Mouse (Mus musculus): ENCODE results near the gene Soat2. TPM values are rescaled to one million over a fixed set of nuclear protein-coding genes. Genes with fewer than 3 reads are reported as not detected.

Gene Soat2
- polyA plus RNA-seq, 1 experiment from 2014 or later: 0.30 TPM

DNA sequence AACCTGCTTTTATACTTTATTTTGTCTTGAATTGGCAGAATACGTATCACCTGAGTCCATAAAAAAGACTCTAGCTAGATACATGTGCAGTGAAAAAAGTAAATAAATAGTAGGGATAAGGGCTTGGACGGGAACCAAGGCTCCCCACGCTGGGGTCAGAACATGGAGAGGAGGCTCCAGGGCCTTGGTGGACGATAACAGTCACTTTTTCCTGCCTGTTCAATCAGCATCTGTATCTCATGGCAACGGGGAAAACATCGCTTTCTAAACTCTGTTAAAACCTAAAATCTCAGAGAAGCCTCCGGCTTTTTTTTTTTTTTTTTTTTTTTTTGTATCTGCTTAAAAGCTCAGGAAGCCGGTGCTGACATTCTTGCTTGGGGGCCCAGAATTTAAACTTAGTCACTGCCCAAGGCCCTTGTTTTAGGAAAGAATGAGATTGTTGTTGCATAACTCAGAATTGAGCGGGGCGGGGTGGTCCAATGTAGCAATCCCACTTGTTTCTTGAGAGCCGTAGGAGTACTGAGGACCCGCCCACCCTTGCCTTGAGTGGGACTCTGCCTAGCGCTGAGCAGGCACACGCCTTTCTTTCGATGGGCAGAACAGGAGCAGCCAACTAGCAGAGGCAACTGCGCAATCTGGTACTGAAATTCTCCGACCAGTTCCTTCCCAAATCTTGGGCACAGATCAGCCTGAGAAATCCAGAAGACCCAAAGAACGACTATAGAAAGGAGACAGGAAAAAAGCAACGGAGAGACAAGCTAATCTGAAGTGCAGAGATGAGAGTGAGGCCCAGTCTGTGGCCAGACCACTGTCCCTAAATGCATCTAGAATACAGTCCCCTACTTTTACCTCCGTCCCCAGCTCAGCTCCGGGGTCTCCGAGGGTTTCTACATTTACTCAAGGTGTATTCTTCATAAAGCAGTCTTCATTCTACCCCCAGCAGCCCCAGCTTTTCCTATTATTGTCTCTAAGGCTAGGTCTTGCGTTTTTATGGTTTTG is 7.1 kb upstream of the Soat2 start:
- H3K9ac ChIP-seq (ENCODE audit: low read length): no peak overlapping the region
- WGBS: 30% methylated on average over 23 of the region's 23 CpGs
- no peak overlapping the region for H3K4me3 ChIP-seq (ENCODE audit: low read length)
- H3K36me3 ChIP-seq (ENCODE audit: control insufficient read depth, insufficient read depth, low read length): no peaks in the 10 kb centered on the region
- H3K4me2 ChIP-seq (ENCODE audit: low read depth, low read length): peak overlapping the region; percentile 17; the same call in 1 of the 2 replicates
- peak overlapping the region; percentile 64 for H3K27ac ChIP-seq (ENCODE audit: low read length)
- peaks cover 28% of the 10 kb centered on the region for H3K4me1 ChIP-seq (replicated peaks; ENCODE audit: control insufficient read depth, insufficient read depth, low read length)
- H3K9me3 ChIP-seq (ENCODE audit: control insufficient read depth, low read length): no peaks in the 10 kb centered on the region
- peak; percentile 93 for ATAC-seq (ENCODE audit: low read depth)
- peaks cover 14% of the 10 kb centered on the region for H3K27me3 ChIP-seq (ENCODE audit: control insufficient read depth, insufficient read depth, low read depth, low read length)

GRCm38 (mm10) chr15:102144274-102144711 is 6.0 kb upstream of the Soat2 start, which contains the start of gene Igfbp6:
Gene Igfbp6 (plus strand): TSS chr15:102144362.
- H3K9me3 ChIP-seq (ENCODE audit: control insufficient read depth, low read length): no peaks in the 10 kb centered on the region
- peaks cover 14% of the 10 kb centered on the region for H3K27me3 ChIP-seq (ENCODE audit: control insufficient read depth, insufficient read depth, low read depth, low read length)
- peaks cover 28% of the 10 kb centered on the region for H3K4me1 ChIP-seq (replicated peaks; ENCODE audit: control insufficient read depth, insufficient read depth, low read length)
- no peaks in the 10 kb centered on the region for H3K36me3 ChIP-seq (ENCODE audit: control insufficient read depth, insufficient read depth, low read length)
- H3K27ac ChIP-seq (ENCODE audit: low read length): peak within 1 kb of the TSS; percentile 55; the same call in 1 of the 2 replicates
- peak within 1 kb of the TSS; percentile 39 for H3K4me3 ChIP-seq (ENCODE audit: low read length)
- H3K9ac ChIP-seq (ENCODE audit: low read length): peak within 1 kb of the TSS; percentile 61
- WGBS: 9% methylated on average over 22 of the region's 22 CpGs
- ATAC-seq (ENCODE audit: low read depth): peak; percentile 24; the same call in 1 of the 2 replicates
- peak within 1 kb of the TSS; percentile 55 for H3K4me2 ChIP-seq (ENCODE audit: low read depth, low read length)

GRCm38 (mm10) chr15:102144726-102145125 is 5.6 kb upstream of the Soat2 start:
- Histone ChIP-seq H3K9me3 (ENCODE audit: control insufficient read depth, low read length) (no peaks in the 10 kb centered on the region), H3K27ac (ENCODE audit: low read length) (no peak overlapping the region), H3K4me3 (ENCODE audit: low read length) (peak overlapping the region; percentile 39), H3K4me1 (replicated peaks; ENCODE audit: control insufficient read depth, insufficient read depth, low read length) (peaks cover 28% of the 10 kb centered on the region), H3K36me3 (ENCODE audit: control insufficient read depth, insufficient read depth, low read length) (no peaks in the 10 kb centered on the region), H3K9ac (ENCODE audit: low read length) (peak overlapping the region; percentile 61), H3K4me2 (ENCODE audit: low read depth, low read length) (peak overlapping the region; percentile 55), H3K27me3 (ENCODE audit: control insufficient read depth, insufficient read depth, low read depth, low read length) (peaks cover 14% of the 10 kb centered on the region)
- no peak for ATAC-seq (ENCODE audit: low read depth)
- WGBS: 13% methylated on average over 19 of the region's 19 CpGs

DNA sequence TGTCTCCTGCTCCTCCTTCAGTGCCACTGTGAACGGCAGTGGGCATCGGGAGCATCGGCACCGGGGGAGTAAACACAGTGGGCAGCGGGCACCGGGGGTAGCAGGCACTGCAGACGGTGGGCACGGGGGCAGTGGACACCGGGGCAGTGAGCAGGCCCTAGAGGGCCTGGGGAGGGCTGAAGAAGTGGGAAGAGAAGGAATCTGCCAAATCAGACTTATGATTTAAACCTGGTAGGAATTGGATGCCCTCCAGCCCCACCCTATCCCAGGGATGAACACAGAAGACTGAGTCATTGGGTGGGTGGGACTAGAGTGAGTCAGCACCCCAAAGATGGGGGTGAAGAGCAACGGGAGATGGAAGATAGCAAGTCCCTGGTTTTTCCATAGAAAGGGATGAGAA is 5.0 kb upstream of the Soat2 start:
- H3K27ac ChIP-seq (ENCODE audit: low read length): no peak overlapping the region
- H3K4me3 ChIP-seq (ENCODE audit: low read length): no peak overlapping the region
- H3K36me3 ChIP-seq (ENCODE audit: control insufficient read depth, insufficient read depth, low read length): no peaks in the 10 kb centered on the region
- no peak for ATAC-seq (ENCODE audit: low read depth)
- H3K9ac ChIP-seq (ENCODE audit: low read length): no peak overlapping the region
- peaks cover 31% of the 10 kb centered on the region for H3K4me1 ChIP-seq (replicated peaks; ENCODE audit: control insufficient read depth, insufficient read depth, low read length)
- H3K4me2 ChIP-seq (ENCODE audit: low read depth, low read length): no peak overlapping the region
- H3K9me3 ChIP-seq (ENCODE audit: control insufficient read depth, low read length): no peaks in the 10 kb centered on the region
- WGBS: 86% methylated on average over 10 of the region's 10 CpGs
- peaks cover 14% of the 10 kb centered on the region for H3K27me3 ChIP-seq (ENCODE audit: control insufficient read depth, insufficient read depth, low read depth, low read length)

GRCm38 (mm10) chr15:102146089-102146488 is 4.2 kb upstream of the Soat2 start:
- Histone ChIP-seq H3K4me1 (replicated peaks; ENCODE audit: control insufficient read depth, insufficient read depth, low read length) (peaks cover 38% of the 10 kb centered on the region), H3K27ac (ENCODE audit: low read length) (no peak overlapping the region), H3K27me3 (ENCODE audit: control insufficient read depth, insufficient read depth, low read depth, low read length) (peaks cover 14% of the 10 kb centered on the region), H3K4me3 (ENCODE audit: low read length) (no peak overlapping the region), H3K4me2 (ENCODE audit: low read depth, low read length) (no peak overlapping the region), H3K9me3 (ENCODE audit: control insufficient read depth, low read length) (no peaks in the 10 kb centered on the region), H3K9ac (ENCODE audit: low read length) (no peak overlapping the region), H3K36me3 (ENCODE audit: control insufficient read depth, insufficient read depth, low read length) (no peaks in the 10 kb centered on the region)
- ATAC-seq (ENCODE audit: low read depth): no peak
- 72% methylated on average over 5 of the region's 5 CpGs for whole genome bisulfite sequencing

DNA sequence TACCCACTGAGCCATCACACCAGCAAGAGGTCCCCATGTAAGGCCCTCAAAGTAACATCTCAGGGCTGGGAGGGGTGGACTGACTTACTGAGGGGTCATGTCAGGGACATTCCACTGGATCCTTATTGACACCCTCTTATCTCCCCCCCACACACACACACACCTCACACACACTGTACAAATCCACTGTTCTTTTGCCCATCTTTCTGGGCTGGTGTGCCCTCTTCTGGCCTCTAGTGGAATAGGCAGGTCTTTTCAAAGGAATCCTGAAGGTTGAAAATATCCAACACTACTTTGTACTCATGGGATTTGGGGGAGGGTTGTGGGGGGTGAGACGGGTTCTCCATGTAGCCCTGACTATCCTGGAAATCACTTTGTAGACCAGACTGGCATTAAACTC is 3.4 kb upstream of the Soat2 start:
- Histone ChIP-seq H3K4me1 (replicated peaks; ENCODE audit: control insufficient read depth, insufficient read depth, low read length) (peaks cover 38% of the 10 kb centered on the region), H3K9me3 (ENCODE audit: control insufficient read depth, low read length) (no peaks in the 10 kb centered on the region), H3K36me3 (ENCODE audit: control insufficient read depth, insufficient read depth, low read length) (no peaks in the 10 kb centered on the region), H3K4me2 (ENCODE audit: low read depth, low read length) (no peak overlapping the region), H3K4me3 (ENCODE audit: low read length) (no peak overlapping the region), H3K9ac (ENCODE audit: low read length) (no peak overlapping the region), H3K27me3 (ENCODE audit: control insufficient read depth, insufficient read depth, low read depth, low read length) (peaks cover 14% of the 10 kb centered on the region), H3K27ac (ENCODE audit: low read length) (no peak overlapping the region)
- WGBS: 0% methylated on average over 1 of the region's 1 CpGs
- no peak for ATAC-seq (ENCODE audit: low read depth)

- Histone ChIP-seq H3K4me2 (ENCODE audit: low read depth, low read length) (no peak overlapping the region), H3K4me3 (ENCODE audit: low read length) (no peak overlapping the region), H3K4me1 (replicated peaks; ENCODE audit: control insufficient read depth, insufficient read depth, low read length) (peaks cover 28% of the 10 kb centered on the region), H3K27ac (ENCODE audit: low read length) (no peak overlapping the region), H3K9me3 (ENCODE audit: control insufficient read depth, low read length) (no peaks in the 10 kb centered on the region), H3K36me3 (ENCODE audit: control insufficient read depth, insufficient read depth, low read length) (no peaks in the 10 kb centered on the region), H3K27me3 (ENCODE audit: control insufficient read depth, insufficient read depth, low read depth, low read length) (peaks cover 14% of the 10 kb centered on the region), H3K9ac (ENCODE audit: low read length) (peak overlapping the region; percentile 26; the same call in 1 of the 2 replicates)
- WGBS: 50% methylated on average over 16 of the region's 16 CpGs
- no peak for ATAC-seq (ENCODE audit: low read depth)
Measured at GRCm38 (mm10) chr15:102147674-102148402, 2.5 kb upstream of the Soat2 start.

DNA sequence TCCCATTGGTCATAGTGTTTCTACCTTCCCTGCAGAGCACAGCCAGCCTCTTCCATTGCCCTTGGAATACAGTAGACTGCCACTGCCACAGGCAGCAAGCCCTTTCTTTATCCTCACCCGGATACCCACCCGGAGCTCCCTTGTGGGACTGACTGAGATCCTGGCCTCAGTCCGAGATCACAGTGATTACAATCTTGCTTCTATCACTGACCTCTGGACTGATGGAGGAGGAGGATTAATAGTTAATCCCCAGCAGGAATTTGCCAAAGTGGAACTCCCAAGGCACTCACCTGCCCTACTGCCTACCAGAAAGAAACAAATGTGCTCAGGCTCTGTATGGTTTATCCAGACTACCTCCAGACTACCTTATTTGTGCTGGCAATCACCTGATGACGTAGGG is 765 bp upstream of the Soat2 start:
- Histone ChIP-seq H3K36me3 (ENCODE audit: control insufficient read depth, insufficient read depth, low read length) (no peaks in the 10 kb centered on the region), H3K27ac (ENCODE audit: low read length) (no peak overlapping the region), H3K4me3 (ENCODE audit: low read length) (no peak overlapping the region), H3K4me1 (replicated peaks; ENCODE audit: control insufficient read depth, insufficient read depth, low read length) (peaks cover 13% of the 10 kb centered on the region), H3K4me2 (ENCODE audit: low read depth, low read length) (no peak overlapping the region), H3K9me3 (ENCODE audit: control insufficient read depth, low read length) (no peaks in the 10 kb centered on the region), H3K9ac (ENCODE audit: low read length) (no peak overlapping the region), H3K27me3 (ENCODE audit: control insufficient read depth, insufficient read depth, low read depth, low read length) (peaks cover 10% of the 10 kb centered on the region)
- WGBS: 67% methylated on average over 4 of the region's 4 CpGs
- no peak for ATAC-seq (ENCODE audit: low read depth)

GRCm38 (mm10) chr15:102152646-102153045 is 2.3 kb downstream of the Soat2 start:
- no peaks in the 10 kb centered on the region for H3K36me3 ChIP-seq (ENCODE audit: control insufficient read depth, insufficient read depth, low read length)
- H3K9ac ChIP-seq (ENCODE audit: low read length): no peak overlapping the region
- H3K9me3 ChIP-seq (ENCODE audit: control insufficient read depth, low read length): no peaks in the 10 kb centered on the region
- H3K4me2 ChIP-seq (ENCODE audit: low read depth, low read length): no peak overlapping the region
- H3K27me3 ChIP-seq (ENCODE audit: control insufficient read depth, insufficient read depth, low read depth, low read length): no peaks in the 10 kb centered on the region
- H3K4me3 ChIP-seq (ENCODE audit: low read length): no peak overlapping the region
- H3K27ac ChIP-seq (ENCODE audit: low read length): no peak overlapping the region
- peaks cover 10% of the 10 kb centered on the region for H3K4me1 ChIP-seq (replicated peaks; ENCODE audit: control insufficient read depth, insufficient read depth, low read length)
- ATAC-seq (ENCODE audit: low read depth): no peak
- 41% methylated on average over 4 of the region's 4 CpGs for WGBS
